Mouse (Mus musculus): Measurements from ENCODE around the gene Tbc1d22b.
"Not testable (repeated sequence)": the region's sequence is repeated elsewhere in the genome, so short reads cannot be mapped to it uniquely, and the experiment has no call there.

Gene Tbc1d22b

DNA sequence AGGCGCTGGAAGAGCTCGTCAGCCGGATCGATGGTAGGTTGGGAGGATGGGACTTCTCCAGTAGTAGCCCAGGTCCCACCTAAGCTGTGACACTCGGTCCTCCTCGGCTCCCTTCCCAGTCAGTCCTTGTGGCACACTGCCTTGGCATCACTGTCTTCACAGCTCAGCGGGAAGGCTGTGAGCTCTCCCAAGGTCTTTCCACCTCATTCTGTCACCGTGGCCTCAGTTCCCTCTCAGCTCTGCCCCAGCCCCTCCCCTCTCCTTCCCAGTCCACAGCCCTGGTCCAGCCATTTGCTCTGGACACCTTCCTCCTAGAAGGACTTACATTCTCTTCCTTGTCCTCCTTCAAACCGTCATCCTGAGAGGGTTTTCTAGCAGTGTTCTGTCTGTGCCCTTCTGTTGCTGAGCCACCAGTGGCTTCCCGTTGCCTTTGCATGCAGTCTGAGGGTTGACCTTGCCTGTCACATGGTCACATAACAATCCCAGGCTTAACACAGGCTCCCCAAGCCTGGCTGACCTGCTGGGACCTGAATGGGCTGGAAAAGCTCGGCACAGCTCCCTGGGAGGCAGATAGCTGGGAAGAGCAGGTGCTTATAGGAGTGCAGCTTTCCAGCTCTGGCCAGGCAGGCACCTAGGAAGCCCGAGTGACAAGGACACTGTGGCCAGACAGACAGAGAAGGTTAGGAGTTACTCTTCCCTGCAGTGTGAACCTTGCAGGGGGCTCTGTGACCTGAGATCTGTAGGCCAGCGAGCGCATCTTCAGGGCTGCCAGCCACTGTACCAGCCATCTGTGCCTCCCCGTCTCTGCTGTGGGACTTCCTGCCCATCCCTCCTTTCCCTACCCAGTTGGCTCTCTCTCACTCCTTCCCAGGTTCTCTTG, 46.5 kb downstream of the Tbc1d22b start:
- DNase-seq (ENCODE audit: low read depth, low spot score): no peak

- DNase-seq (ENCODE audit: low read depth, low spot score): no peak
Measured at GRCm38 (mm10) chr17:29596771-29597132, 47.2 kb downstream of the Tbc1d22b start.

DNA sequence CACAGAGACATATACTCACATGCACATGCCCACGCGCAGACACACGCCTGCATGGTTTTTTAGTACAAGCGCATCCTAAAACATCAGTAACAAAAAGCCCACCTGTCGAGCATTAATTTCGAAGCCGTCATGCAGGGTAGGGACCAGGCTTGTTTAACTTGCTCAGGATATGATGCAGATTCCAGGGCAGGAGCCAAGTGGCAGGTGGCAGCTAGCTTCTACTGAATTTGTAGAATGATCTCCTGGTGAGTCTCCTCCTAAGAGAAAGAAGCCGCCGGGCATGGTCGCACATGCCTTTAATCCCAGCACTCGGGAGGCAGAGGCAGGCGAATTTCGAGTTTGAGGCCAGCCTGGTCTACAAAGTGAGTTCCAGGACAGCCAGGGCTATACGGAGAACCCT, 49.5 kb downstream of the Tbc1d22b start:
- DNase-seq (ENCODE audit: low read depth, low spot score): no peak

DNA sequence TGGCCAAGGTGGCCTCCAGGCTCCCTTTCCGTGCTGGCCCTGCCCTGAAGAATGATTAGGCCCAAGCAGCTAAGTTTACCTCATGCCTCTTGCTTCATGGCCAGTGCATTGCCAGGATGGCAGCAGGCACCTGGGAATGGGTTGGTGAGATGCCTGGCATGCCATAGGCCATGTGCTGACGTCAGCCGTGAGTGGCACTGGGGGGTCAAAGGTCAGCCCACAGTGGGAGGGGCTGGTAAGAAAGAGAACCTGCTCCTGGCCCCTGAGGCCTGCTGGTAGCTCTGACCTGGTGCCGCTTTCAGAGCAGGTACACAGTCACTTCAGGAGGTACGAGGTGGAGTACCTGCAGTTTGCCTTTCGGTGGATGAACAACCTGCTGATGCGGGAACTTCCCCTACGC, 50.0 kb downstream of the Tbc1d22b start:
- no peak for DNase-seq (ENCODE audit: low read depth, low spot score)

DNA sequence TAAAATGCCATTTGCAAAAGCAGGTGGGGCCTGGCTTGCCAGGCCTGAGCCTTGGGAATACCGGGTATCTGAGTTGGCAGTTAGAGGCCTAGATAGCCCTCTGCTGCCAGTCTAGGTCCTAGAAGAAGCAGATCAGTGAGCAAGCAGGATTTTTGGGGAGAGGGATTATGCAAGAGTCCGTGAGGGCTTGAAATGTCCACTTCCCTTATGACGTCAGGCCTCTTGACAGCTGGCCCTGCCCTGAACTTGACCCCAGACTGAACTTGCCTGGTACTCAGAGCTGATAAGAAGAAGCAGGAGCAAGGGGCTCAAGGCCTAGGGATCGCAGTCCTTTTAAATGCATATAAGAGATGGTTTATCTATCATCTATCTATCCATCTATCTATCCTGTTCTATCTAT, 51.8 kb downstream of the Tbc1d22b start:
- DNase-seq (ENCODE audit: low read depth, low spot score): no peak

GRCm38 (mm10) chr17:29603283-29603682, 53.7 kb downstream of the Tbc1d22b start:
- DNase-seq (ENCODE audit: low read depth, low spot score): peak; percentile 69

DNA sequence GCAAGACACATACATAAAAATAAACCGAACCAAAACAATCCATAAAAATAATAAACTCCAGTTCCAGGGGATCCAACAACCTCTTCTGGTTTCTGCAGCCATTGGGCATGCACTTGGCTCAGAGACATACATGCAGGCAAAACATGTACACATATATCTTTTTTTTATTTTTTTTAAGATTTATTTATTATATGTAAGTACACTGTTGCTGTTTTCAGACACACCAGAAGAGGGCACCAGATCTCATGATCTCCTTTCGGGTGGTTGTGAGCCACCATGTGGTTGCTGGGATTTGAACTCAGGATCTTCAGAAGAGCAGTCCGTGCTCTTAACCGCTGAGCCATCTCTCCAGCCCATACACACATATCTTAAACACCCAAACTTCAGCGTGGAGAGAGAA, 63.9 kb downstream of the Tbc1d22b start:
- DNase-seq (ENCODE audit: low read depth, low spot score): not testable (repeated sequence)

GRCm38 (mm10) chr17:29614115-29615023, 64.8 kb downstream of the Tbc1d22b start, which contains the start of the genes Rnf8 and Gm28043:
Rnf8 (plus strand) TSS chr17:29614790.
Gm28043 (plus strand) TSS chr17:29614876.
- DNase-seq (ENCODE audit: low read depth, low spot score): peak; percentile 92

DNA sequence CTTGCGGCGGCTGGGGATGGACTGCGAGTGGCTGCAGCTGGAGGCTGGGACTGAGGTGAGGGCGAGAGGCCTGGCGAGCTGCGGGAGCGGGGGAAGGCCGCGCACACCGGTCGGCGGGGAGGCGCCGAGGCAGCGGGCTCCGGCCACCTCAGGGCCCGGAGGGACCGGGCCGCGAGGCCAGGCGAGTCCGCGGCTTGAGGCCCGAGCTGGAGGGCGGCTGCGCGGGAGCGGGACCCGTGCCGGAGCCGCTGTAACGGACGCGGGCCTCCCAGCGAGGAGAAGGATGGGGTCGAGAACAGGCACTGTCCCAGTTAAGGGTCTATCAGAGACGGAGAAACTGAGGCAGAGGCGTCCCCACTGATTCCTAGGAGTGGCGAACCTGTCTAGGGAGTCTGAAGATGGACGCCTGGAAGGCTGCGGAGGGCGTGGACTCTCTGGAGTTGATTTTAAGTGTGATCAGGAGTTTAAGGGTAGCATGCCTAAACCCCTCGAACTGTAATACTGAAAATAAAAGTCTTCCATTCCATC, 65.5 kb downstream of the Tbc1d22b start:
- DNase-seq (ENCODE audit: low read depth, low spot score): no peak

GRCm38 (mm10) chr17:29615616-29616015, 66.0 kb downstream of the Tbc1d22b start:
- no peak for DNase-seq (ENCODE audit: low read depth, low spot score)

DNA sequence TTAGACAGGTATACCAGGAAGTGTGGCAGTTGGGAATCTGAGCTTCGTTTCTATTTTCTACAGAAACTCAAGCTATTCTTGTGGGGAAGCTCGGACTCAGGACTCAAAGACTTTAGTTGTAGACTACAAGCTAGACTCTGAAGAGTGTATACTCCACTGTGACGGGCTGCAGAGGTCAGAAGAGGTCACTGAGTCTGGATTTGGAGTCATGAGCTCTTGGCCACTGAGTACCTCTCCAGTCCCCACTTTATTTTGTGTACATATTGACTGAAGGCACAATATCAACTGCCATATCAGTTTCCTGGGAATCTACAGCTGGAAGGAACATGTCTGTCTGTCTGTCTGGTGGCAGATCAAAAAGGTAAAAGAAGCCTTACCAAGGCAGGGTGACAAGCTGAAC, 69.6 kb downstream of the Tbc1d22b start:
- no peak for DNase-seq (ENCODE audit: low read depth, low spot score)

DNA sequence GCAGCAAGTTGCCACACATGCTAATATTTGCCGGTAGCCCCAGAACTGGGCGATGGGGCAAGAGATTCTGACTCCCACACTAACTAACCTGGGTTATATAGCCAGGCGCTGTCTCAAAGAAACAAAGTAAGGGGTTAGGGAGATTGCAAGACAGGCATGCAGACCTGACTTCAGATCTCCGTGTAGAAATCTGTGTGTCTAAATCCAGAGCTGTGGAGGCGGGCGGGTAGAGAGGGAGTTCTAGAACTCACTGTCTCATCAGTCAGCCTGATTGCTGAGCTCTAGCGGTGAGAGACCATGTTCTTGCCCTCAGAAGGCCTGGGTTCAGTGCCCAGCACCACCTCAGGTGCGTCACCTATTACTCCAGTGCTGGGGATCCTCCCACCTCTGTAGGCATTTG, 73.9 kb downstream of the Tbc1d22b start:
- no peak for DNase-seq (ENCODE audit: low read depth, low spot score)

GRCm38 (mm10) chr17:29627285-29627684, 77.7 kb downstream of the Tbc1d22b start:
- DNase-seq (ENCODE audit: low read depth, low spot score): no peak

DNA sequence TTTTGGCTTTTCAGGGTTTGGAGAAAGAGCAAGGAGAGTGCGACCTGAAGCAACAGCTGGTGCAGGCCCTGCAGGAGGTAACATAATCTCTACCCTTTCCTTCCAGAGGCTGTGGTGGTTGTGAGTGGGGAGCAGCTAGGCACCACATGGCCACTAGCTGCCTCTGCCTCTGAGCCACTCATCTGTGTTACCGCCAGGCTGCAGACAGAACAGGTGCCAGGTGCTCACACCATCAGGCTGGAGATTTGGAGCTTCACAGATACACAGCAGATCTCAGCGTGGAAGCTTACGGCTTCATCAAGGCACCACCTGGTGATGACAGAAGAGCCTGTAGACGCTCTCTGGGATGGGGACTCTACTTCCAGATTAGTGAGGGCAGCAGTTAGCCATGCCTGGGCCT, 79.4 kb downstream of the Tbc1d22b start:
- DNase-seq (ENCODE audit: low read depth, low spot score): no peak

DNA sequence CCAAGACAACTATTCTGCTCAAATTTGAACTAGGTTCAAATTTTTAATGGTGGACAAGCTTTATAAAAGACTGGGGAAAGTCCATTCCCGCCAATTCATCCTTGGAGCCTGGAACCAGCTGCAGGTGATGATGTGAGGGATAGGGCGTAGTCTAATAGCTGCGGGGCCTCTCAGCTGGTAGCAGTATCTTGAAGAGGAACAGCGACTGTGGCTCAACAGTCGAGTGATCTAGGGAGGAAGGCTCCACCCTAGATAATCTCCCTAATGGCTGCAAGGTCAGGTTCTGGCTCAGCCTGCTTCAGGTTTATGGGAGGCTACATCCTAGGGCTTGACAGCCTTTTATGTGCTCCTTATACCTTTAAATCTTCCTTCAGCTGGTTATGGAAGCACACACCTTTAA, 80.0 kb downstream of the Tbc1d22b start:
- no peak for DNase-seq (ENCODE audit: low read depth, low spot score)

- DNase-seq (ENCODE audit: low read depth, low spot score): no peak
Measured at GRCm38 (mm10) chr17:29632312-29632711, 82.7 kb downstream of the Tbc1d22b start.

- no peak for DNase-seq (ENCODE audit: low read depth, low spot score)
Measured at GRCm38 (mm10) chr17:29635492-29635891, 85.9 kb downstream of the Tbc1d22b start.

DNA sequence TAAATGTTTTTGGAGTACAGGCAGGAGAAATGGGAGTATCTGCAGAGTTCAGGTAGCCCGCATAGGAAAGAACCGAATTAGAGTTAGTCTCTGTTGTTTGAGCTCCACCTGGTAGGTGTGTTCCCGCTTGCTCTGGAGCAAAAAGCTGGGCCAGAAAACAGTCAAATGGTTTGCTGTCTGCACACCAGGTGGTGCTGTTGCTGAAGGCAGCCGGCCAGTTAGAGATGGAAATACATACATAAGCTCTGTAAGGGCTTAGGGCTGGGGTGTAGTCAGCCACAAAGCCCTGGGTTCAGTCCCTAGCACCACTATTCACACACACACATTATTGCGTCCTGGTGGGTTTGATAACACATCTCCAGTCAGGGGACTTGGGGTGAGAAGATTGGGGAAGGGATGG, 86.5 kb downstream of the Tbc1d22b start:
- DNase-seq (ENCODE audit: low read depth, low spot score): no peak

DNA sequence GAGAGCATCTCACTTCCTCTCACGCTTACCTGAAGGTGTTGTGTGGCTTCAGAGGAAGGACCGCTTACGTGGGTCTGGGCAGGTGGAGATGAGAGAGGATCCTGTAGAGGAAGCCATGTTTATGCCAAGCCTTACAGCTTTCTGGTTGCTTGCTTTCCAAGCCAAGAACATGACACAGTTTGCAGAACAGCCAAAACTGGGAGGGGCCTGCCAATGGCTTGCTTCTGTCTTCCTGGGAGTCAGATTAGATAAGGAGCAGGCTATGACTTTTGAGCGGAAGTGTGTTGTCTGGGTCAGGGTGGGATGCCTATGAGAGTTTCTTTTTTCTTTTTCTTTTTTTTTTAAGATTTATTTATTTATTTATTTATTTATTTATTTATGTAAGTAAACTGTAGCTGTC, 87.8 kb downstream of the Tbc1d22b start:
- DNase-seq (ENCODE audit: low read depth, low spot score): no peak

- no peak for DNase-seq (ENCODE audit: low read depth, low spot score)
Measured at GRCm38 (mm10) chr17:29637895-29638294, 88.3 kb downstream of the Tbc1d22b start.

DNA sequence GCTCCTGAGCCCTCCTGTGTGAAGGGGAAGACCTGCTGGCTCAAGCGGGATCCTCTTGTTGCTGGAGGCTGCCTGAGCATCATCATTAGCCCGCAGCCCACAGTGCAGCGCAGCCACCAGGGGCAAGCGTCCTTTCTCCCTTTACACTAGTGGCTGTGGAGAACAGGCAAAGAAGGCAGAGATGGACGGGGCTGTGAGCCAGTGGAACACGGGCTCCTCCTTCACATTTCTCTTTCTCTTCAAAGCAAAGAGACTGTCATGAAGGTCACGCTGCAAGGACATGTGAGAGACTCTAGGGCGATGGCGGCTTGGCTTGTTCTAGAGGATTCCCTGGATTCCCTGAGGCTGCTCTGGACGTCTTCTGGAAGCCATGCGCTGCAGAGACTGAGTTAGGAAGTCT, 91.4 kb downstream of the Tbc1d22b start:
- DNase-seq (ENCODE audit: low read depth, low spot score): no peak

- no peak for DNase-seq (ENCODE audit: low read depth, low spot score)
Measured at GRCm38 (mm10) chr17:29642219-29642618, 92.6 kb downstream of the Tbc1d22b start.

Data from retina, postnatal 7 days (tissue).